Mouse (Mus musculus): Measurements from ENCODE around the gene Fam208a.

GRCm38 (mm10) chr14:27508644-27509301 lies 80.1 kb downstream of the Fam208a start:
- no peak for TF ChIP-seq CTCF (IDR thresholded peaks at IDR 0.05; ENCODE audit: low read depth, low read length)
- TF ChIP-seq POLR2A (IDR thresholded peaks at IDR 0.05; ENCODE audit: borderline replicate concordance, low read depth, low read length): no peak
